Mouse (Mus musculus): ENCODE results near the gene Tnrc6a. TPM values are rescaled to one million over a fixed set of nuclear protein-coding genes. Genes with fewer than 3 reads are reported as not detected.

Tnrc6a gene
- 84.5 and 89.7 TPM in 2 replicates for polyA plus RNA-seq (2012; rRNA removed)

DNA sequence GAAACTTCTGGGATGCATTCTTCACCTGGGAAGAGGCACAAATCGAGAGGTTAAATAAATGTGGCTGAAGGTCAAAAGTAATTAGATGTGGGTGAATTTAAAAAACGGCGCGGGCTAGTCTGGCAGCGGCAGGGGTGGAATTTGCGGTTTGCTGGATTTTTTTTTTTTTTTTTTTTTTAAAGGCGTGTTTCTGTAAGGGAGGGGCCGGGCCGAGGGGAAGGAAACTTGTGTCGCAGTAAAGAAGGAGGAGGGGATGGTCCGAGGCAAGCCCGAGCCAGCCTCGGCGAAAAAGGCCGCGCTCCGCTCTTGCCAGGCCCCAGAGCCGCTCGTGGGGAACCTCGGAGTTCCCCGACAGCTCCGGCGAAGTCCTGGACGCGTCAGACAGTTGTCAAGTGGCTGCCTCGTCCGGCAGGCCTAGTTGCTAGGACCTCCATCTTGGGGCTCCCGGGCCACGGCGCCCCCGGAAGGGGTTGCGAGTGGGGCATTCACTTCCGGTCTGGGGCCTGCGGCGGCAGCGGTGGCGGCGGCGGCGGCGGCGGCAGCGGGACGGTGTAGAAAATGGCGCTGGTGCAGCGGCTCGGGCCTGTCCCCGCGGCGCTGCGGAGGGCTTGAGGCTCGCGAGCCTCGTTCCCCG is at the start of gene Tnrc6a:
Tnrc6a (plus strand) TSS at position 221 of the 634 bp plus-strand sequence.
- Histone ChIP-seq H3K27ac (ENCODE audit: control insufficient read depth, insufficient read depth, low read length) (peak within 1 kb of the TSS; percentile 58), H3K27me3 (ENCODE audit: control insufficient read depth, insufficient read depth, low read length) (no peaks in the 10 kb centered on the region), H3K4me1 (replicated peaks; ENCODE audit: control insufficient read depth, insufficient read depth, low read length) (no peaks in the 10 kb centered on the region), H3K36me3 (ENCODE audit: control insufficient read depth, insufficient read depth, low read length) (no peaks in the 10 kb centered on the region), H3K4me3 (ENCODE audit: control insufficient read depth, insufficient read depth, low read length) (peak within 1 kb of the TSS; percentile 77)
- WGBS = under 1% methylated on average over 54 of the region's 55 CpGs
- TF ChIP-seq POLR2A (IDR thresholded peaks at IDR 0.05; ENCODE audit: control insufficient read depth, extremely low read depth, insufficient read depth, low read length, poor library complexity) (peak; percentile 62; the same call in 1 of the 2 replicates), CTCF (IDR thresholded peaks at IDR 0.05; ENCODE audit: borderline replicate concordance, control insufficient read depth, extremely low read depth, insufficient read depth, low read length, poor library complexity) (no peak)
- DNase-seq = peak; percentile 91

DNA sequence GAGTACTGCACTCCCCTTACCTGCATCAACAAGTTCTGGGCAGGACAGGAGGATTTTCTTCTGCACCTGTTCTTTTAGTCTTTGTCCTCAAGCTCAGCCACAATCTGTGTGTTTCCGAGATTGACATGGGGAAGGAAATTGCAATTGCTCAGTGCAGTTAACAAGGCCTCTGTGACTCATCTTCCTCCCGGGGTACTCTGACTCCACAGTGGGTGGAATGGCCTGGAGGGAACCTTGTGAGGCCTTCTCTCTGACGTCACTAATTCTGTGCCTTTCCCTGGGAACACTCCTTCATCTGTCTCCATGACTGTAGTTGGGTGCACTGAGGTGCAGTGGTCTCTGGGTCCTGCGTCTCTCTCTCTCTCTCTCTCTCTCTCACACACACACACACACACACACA is 41.4 kb upstream of the Tnrc6a start:
- H3K4me3 ChIP-seq (ENCODE audit: control insufficient read depth, insufficient read depth, low read length) = no peak overlapping the region
- H3K4me1 ChIP-seq (replicated peaks; ENCODE audit: control insufficient read depth, insufficient read depth, low read length) = peaks cover 5% of the 10 kb centered on the region; the same call in 1 of the 2 replicates
- no peak for TF ChIP-seq POLR2A (IDR thresholded peaks at IDR 0.05; ENCODE audit: control insufficient read depth, extremely low read depth, insufficient read depth, low read length, poor library complexity)
- no peaks in the 10 kb centered on the region for H3K36me3 ChIP-seq (ENCODE audit: control insufficient read depth, insufficient read depth, low read length)
- H3K27ac ChIP-seq (ENCODE audit: control insufficient read depth, insufficient read depth, low read length) = no peak overlapping the region
- H3K27me3 ChIP-seq (ENCODE audit: control insufficient read depth, insufficient read depth, low read length) = no peaks in the 10 kb centered on the region
- 51% methylated on average over 4 of the region's 4 CpGs for WGBS
- DNase-seq = no peak

DNA sequence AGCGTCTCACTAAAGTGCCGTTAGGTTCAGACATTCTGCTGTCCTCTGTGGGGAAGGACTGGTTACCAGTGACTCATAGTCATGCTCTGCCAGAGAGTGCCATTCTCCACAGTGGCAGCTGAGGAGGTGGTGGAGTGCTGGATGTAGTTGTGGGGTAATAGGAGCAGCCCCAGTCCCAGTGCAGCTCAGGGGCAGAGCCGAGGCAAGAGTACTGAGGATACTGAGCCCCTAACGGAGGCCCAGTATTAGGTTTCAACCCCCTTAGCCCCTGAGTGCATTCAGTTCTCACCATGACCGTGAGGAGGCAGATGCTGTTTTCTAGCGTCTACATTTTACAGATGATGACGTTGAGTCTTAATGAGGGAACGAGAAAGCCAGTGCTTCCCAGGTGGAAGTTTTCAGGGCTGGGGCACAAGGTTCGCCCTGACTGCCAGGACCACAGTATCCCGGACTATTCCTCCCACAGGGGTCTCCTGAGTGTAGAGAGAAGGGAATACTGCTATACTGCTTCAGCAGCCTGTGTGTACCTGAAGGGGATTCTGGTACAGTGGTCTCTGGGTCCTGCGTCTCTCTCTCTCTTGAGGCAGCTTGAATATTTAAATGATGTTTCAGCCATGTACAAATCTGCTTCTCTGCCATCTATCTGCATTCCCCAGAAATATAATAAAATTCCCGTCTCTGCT is 40.1 kb upstream of the Tnrc6a start:
- H3K27ac ChIP-seq (ENCODE audit: control insufficient read depth, insufficient read depth, low read length) = no peak overlapping the region
- H3K4me3 ChIP-seq (ENCODE audit: control insufficient read depth, insufficient read depth, low read length) = no peak overlapping the region
- no peak for DNase-seq
- peaks cover 5% of the 10 kb centered on the region; the same call in 1 of the 2 replicates for H3K4me1 ChIP-seq (replicated peaks; ENCODE audit: control insufficient read depth, insufficient read depth, low read length)
- no peaks in the 10 kb centered on the region for H3K27me3 ChIP-seq (ENCODE audit: control insufficient read depth, insufficient read depth, low read length)
- H3K36me3 ChIP-seq (ENCODE audit: control insufficient read depth, insufficient read depth, low read length) = no peaks in the 10 kb centered on the region
- 56% methylated on average over 12 of the region's 12 CpGs for WGBS
- TF ChIP-seq CTCF (IDR thresholded peaks at IDR 0.05; ENCODE audit: borderline replicate concordance, control insufficient read depth, extremely low read depth, insufficient read depth, low read length, poor library complexity) (no peak), POLR2A (IDR thresholded peaks at IDR 0.05; ENCODE audit: control insufficient read depth, extremely low read depth, insufficient read depth, low read length, poor library complexity) (no peak)

DNA sequence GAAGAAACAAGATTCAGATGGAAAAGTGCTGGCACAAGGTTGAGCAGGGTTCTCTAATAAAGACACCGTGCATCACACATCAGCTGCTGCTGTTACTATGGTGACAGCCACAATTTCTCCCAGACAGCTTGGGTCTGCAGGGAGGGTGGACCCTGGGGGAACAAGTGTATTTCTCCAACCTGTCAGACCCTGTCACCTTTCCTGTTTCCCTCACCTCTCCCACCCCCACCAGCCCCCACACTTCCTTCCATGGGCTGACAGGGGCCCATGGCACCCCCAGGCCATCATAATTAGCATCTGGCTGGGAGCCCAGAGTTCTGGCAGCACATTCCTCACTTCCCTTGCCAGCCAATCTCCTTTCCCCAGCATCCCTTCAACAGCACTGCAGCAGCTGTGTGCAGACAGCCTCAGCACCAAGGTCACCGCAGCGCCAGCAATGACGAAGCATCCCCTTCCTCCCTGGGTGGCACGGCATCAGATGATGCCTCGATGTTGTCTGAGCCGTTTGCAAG is 39.4 kb upstream of the Tnrc6a start:
- no peak for DNase-seq
- TF ChIP-seq POLR2A (IDR thresholded peaks at IDR 0.05; ENCODE audit: control insufficient read depth, extremely low read depth, insufficient read depth, low read length, poor library complexity) = no peak
- no peak for TF ChIP-seq CTCF (IDR thresholded peaks at IDR 0.05; ENCODE audit: borderline replicate concordance, control insufficient read depth, extremely low read depth, insufficient read depth, low read length, poor library complexity)
- H3K4me3 ChIP-seq (ENCODE audit: control insufficient read depth, insufficient read depth, low read length) = no peak overlapping the region

DNA sequence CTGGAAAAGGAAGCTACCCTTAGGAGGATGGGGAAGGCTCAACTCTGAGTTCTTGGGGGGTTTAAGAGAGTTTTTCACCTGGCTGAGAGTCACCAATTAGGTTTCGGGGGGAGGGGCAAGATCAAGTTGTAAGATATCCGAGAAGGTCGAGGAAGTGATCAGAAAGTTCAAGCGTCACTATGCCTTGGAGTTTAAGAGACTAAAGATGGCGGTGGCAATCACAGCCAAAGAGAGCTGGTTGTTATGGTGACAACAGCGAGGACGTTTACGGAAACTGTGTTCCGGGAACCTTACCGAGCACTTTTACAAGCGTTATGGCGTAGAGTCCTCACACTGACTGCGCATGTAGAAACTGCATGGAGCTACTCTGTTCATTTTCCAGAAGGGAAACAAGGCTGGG is 39.0 kb upstream of the Tnrc6a start:
- no peak for DNase-seq
- Histone ChIP-seq H3K27ac (ENCODE audit: control insufficient read depth, insufficient read depth, low read length) (no peak overlapping the region), H3K4me1 (replicated peaks; ENCODE audit: control insufficient read depth, insufficient read depth, low read length) (peaks cover 5% of the 10 kb centered on the region; the same call in 1 of the 2 replicates), H3K4me3 (ENCODE audit: control insufficient read depth, insufficient read depth, low read length) (no peak overlapping the region), H3K36me3 (ENCODE audit: control insufficient read depth, insufficient read depth, low read length) (no peaks in the 10 kb centered on the region), H3K27me3 (ENCODE audit: control insufficient read depth, insufficient read depth, low read length) (no peaks in the 10 kb centered on the region)
- 13% methylated on average over 13 of the region's 13 CpGs for WGBS
- TF ChIP-seq POLR2A (IDR thresholded peaks at IDR 0.05; ENCODE audit: control insufficient read depth, extremely low read depth, insufficient read depth, low read length, poor library complexity) = no peak
- no peak for TF ChIP-seq CTCF (IDR thresholded peaks at IDR 0.05; ENCODE audit: borderline replicate concordance, control insufficient read depth, extremely low read depth, insufficient read depth, low read length, poor library complexity)

More for the DNA sequence above, 39.4 kb upstream of the Tnrc6a start:
- Histone ChIP-seq H3K36me3 (ENCODE audit: control insufficient read depth, insufficient read depth, low read length) (no peaks in the 10 kb centered on the region), H3K27ac (ENCODE audit: control insufficient read depth, insufficient read depth, low read length) (no peak overlapping the region), H3K4me1 (replicated peaks; ENCODE audit: control insufficient read depth, insufficient read depth, low read length) (peaks cover 5% of the 10 kb centered on the region; the same call in 1 of the 2 replicates), H3K27me3 (ENCODE audit: control insufficient read depth, insufficient read depth, low read length) (no peaks in the 10 kb centered on the region)
- 2% methylated on average over 7 of the region's 7 CpGs for WGBS

DNA sequence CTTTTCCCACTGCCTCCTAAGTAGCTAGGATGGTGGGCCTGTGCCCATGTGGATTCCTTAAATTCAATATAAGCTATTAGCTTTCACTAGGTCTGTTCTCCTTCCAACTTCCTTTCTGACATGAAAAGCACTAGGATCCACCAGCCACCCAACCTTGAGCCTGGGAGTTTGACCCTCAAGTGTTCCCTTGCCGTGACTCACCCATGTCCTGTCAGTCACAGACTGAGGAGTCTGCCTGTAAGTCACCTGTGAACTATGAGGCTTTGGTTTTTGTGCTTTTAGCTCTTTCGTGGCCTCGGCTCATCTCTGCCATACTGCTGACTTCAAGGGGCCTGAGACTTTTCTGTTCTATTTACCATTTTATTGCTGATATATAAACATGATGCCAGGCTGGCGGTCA is 34.8 kb upstream of the Tnrc6a start:
- Histone ChIP-seq H3K27ac (ENCODE audit: control insufficient read depth, insufficient read depth, low read length) (no peak overlapping the region), H3K4me3 (ENCODE audit: control insufficient read depth, insufficient read depth, low read length) (no peak overlapping the region), H3K27me3 (ENCODE audit: control insufficient read depth, insufficient read depth, low read length) (no peaks in the 10 kb centered on the region), H3K36me3 (ENCODE audit: control insufficient read depth, insufficient read depth, low read length) (no peaks in the 10 kb centered on the region), H3K4me1 (replicated peaks; ENCODE audit: control insufficient read depth, insufficient read depth, low read length) (peaks cover 5% of the 10 kb centered on the region; the same call in 1 of the 2 replicates)
- TF ChIP-seq CTCF (IDR thresholded peaks at IDR 0.05; ENCODE audit: borderline replicate concordance, control insufficient read depth, extremely low read depth, insufficient read depth, low read length, poor library complexity) (no peak), POLR2A (IDR thresholded peaks at IDR 0.05; ENCODE audit: control insufficient read depth, extremely low read depth, insufficient read depth, low read length, poor library complexity) (no peak)
- no peak for DNase-seq
- 92% methylated on average over 4 of the region's 4 CpGs for WGBS

Data from thymus, adult 2 months (tissue).